Mouse (Mus musculus) lung, adult 2 months (tissue): ENCODE data around the gene Prrt3.

ENCODE experiments used
- CTCF ChIP-seq: fragments of 200-500 bp; IDR thresholded peaks from 2 replicates; pipeline ENCODE4 v1.5.1; 2011; ENCODE audit warnings: mild to moderate bottlenecking, low read length, control low read depth; ENCODE audit not compliant: insufficient read depth
- POLR2A ChIP-seq: fragments of 200-500 bp; IDR thresholded peaks from 2 replicates; pipeline ENCODE4 v1.6.1; 2011; ENCODE audit warnings: low read depth, mild to moderate bottlenecking, control low read depth, low read length, borderline replicate concordance; ENCODE audit errors: extremely low read depth

DNA sequence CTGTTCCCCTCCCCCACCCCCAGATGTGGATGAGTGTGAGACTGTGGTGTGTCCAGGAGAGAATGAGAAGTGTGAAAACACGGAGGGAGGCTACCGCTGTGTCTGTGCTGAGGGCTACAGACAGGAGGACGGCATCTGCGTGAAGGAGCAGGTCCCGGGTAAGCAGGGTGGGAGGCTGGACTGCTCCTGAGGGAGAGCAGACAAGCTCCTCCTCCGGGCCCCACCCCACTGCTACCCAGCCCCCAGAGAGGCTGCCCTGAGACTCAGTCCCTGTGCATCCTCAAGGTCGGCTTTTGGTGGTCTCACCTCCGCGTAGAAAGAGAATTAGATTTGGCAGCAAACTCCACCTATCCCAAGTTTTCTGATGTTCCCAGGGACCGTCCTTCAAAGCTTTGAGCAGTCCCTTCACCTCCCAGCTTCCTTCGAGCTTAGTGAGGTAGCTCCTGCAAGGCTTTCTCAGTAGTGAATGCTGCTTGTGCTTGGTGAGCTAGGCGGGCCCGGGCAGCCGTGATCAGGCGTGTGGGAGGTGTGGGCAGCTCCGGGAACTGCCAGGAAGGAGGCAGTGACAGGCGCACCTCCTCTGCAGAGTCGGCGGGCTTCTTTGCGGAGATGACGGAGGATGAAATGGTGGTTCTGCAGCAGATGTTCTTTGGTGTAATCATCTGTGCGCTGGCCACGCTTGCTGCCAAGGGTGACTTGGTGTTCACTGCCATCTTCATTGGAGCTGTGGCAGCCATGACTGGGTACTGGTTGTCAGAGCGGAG, 9.4 kb downstream of the Prrt3 start:
- TF ChIP-seq POLR2A (no peak), CTCF (no peak)
